Mouse (Mus musculus) neural tube, embryonic 14.5 days (tissue): ENCODE measurements around the gene Gpr149. TPM values are rescaled to one million over a fixed set of nuclear protein-coding genes. Genes with fewer than 3 reads are reported as not detected.
A peak's percentile ranks its signal among the peaks of the same experiment; 100 is the strongest.

Experiments used
- ATAC-seq: fragments of 200-750 bp; cut with Nextera tagmentation; 2 replicates; pipeline ENCODE4 v1.8.0; 2017; ENCODE audit warnings: low read depth, mild to moderate bottlenecking, moderate TSS enrichment, moderate library complexity
- H3K27ac ChIP-seq: fragments of 300-500 bp; sonication (generic); 2 replicates; pipeline ENCODE4 v1.5.1; 2014; ENCODE audit warnings: low read depth, mild to moderate bottlenecking, control low read depth, low read length, moderate library complexity, mixed read lengths
- H3K27me3 ChIP-seq: fragments of 300-500 bp; sonication (generic); 2 replicates; pipeline ENCODE4 v1.6.1; 2014; ENCODE audit warnings: low read length; ENCODE audit not compliant: control insufficient read depth, insufficient read depth
- H3K36me3 ChIP-seq: fragments of 300-500 bp; sonication (generic); 2 replicates; pipeline ENCODE4 v1.6.1; 2014; ENCODE audit warnings: low read length, mixed read lengths; ENCODE audit not compliant: control insufficient read depth, insufficient read depth
- H3K4me1 ChIP-seq: fragments of 300-500 bp; sonication (generic); 2 replicates; pipeline ENCODE4 v1.6.1; 2014; ENCODE audit warnings: low read length; ENCODE audit not compliant: control insufficient read depth, insufficient read depth
- H3K4me2 ChIP-seq: fragments of 300-500 bp; sonication (generic); 2 replicates; pipeline ENCODE4 v1.6.1; 2014; ENCODE audit warnings: mild to moderate bottlenecking, low read depth, low read length, control low read depth
- H3K4me3 ChIP-seq: fragments of 300-500 bp; sonication (generic); 2 replicates; pipeline ENCODE4 v1.5.1; 2014; ENCODE audit warnings: low read depth, low read length, control low read depth, mixed read lengths
- H3K9ac ChIP-seq: fragments of 300-500 bp; sonication (generic); replicated peaks from 2 replicates; pipeline ENCODE4 v1.6.1; 2014; ENCODE audit warnings: low read depth, mild to moderate bottlenecking, control low read depth, low read length, mixed read lengths
- H3K9me3 ChIP-seq: fragments of 300-500 bp; sonication (generic); 2 replicates; pipeline ENCODE4 v1.6.1; 2016; ENCODE audit warnings: low read length; ENCODE audit not compliant: control insufficient read depth
- WGBS: fragments of 180-500 bp; shearing (Covaris S2); extraction: QIAGEN DNeasy Blood & Tissue Kit; methylation state at CpG from one replicate; pipeline ENCODE4 v1.1.7; 2014; 5-methylcytosine and 5-hydroxymethylcytosine counted together
- polyA plus RNA-seq: library from polyadenylated mRNA; unstranded; fragments of >200 nt; fragmentation: Nextera tagmentation; extraction: Ambion mirVana; gene quantifications from 2 replicates; pipeline ENCODE4 v1.2.1, GENCODE M21; 2014

Gene Gpr149
- polyA plus RNA-seq, 1 experiment from 2014 or later: 8.4 TPM

DNA sequence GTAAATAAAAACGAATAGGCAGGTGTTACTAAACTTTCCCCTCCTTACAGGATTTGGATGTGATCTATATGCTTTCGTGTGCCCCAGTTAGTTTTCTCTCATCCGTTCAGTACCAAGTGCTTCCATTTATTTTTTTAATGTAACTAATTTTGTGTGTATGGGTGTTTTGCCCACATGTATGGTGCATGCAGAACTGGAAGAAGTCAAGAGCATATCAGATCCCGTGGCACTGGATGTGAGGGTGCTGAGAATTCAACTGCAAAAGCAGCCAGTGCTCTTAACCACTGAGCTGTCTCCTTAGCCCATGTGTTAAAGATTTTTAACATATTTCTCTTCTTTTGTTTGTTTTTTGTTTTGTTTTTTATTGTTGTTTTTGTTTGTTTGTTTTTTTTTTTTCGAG lies 77.3 kb downstream of the Gpr149 start:
- ATAC-seq: no peak
- Histone ChIP-seq H3K4me3 (no peak overlapping the region), H3K27ac (no peak overlapping the region), H3K27me3 (no peaks in the 10 kb centered on the region), H3K4me1 (no peaks in the 10 kb centered on the region), H3K4me2 (no peak overlapping the region), H3K9me3 (no peaks in the 10 kb centered on the region), H3K36me3 (no peaks in the 10 kb centered on the region), H3K9ac (no peak overlapping the region)
- WGBS: 79% methylated on average over 5 of the region's 5 CpGs

DNA sequence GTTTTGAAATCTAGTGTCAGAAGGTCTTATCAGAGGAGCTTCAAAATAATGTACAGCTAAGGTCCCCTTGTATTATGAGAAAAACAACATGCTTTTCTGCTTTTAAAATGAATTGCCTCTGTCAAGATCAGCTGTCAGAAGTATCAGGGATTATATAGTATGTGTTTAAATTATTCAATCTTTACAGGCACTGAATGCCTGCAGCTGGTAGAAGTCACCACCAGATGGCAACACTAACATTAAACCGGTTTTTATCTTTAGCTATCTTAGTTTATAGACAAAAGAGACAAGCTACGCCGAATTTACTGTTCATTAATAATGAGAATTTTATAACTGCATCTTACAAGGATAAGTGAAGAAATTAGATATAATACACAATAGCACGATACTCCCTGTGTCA lies 77.8 kb downstream of the Gpr149 start:
- Histone ChIP-seq H3K36me3 (no peaks in the 10 kb centered on the region), H3K27me3 (no peaks in the 10 kb centered on the region), H3K9ac (no peak overlapping the region), H3K4me1 (no peaks in the 10 kb centered on the region), H3K4me3 (no peak overlapping the region), H3K4me2 (no peak overlapping the region), H3K9me3 (no peaks in the 10 kb centered on the region), H3K27ac (no peak overlapping the region)
- 36% methylated on average over 4 of the region's 4 CpGs for WGBS
- no peak for ATAC-seq

DNA sequence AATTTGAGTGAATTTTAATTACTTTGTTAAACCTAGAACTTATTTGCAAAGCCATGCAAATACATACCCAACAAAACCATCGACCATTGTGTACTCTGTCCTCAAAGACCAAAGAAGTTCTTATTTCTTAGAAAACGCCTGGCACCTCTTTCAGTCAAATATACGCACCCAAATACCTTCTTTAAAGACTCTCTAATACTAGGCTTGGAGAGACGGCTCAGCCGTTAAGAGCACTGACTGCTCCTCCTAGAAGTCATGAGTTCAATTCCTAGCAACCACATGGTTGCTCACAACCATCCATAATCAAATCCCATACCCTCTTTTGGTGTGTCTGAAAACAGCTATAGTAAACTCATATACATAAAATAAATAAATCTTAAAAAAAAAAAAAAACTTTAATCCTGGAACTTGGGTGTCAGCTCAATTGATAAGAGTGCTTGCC lies 97.7 kb downstream of the Gpr149 start:
- no peaks in the 10 kb centered on the region for H3K27me3 ChIP-seq
- no peaks in the 10 kb centered on the region for H3K36me3 ChIP-seq
- peaks cover 16% of the 10 kb centered on the region for H3K4me1 ChIP-seq
- peak; percentile 12 for ATAC-seq
- H3K4me3 ChIP-seq: peak overlapping the region; percentile 97
- H3K4me2 ChIP-seq: peak overlapping the region; percentile 44
- 45% methylated on average over 5 of the region's 5 CpGs for WGBS
- H3K9me3 ChIP-seq: no peaks in the 10 kb centered on the region
- H3K9ac ChIP-seq: no peak overlapping the region
- H3K27ac ChIP-seq: no peak overlapping the region

DNA sequence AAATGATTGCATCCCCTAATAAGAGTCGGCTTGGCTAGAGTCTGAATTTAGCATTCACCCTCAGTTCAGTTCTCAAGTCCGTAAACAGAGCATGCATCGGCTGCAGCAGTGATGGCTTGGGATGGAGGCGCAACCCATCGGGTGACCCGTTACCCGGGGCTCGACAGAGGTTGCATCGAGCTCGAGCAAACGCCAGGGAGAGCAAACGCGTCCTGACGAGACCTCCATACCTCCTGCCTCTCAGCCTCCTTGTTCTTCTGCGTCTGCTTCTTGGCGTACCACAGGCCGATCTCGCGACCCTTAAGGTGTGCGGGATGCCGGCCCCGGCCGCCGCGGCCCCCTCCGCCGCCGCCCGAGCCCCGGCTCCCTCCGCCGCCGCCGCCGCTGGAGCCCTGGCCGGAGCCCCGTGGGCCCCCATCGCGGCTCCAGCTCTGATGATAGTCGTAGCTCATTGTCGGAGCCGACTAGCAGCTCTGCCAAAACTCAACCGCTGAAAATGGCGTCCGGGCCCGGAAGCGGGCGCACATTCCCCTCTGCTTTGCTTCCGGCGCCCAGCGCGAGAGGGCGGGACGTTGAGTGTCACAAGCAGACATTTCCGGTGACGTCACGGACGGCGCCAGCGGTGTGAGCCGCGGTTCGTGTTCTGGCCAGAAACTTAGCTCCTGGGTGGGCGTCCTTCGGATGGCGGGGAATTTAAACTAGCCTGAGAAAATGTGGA lies 98.3 kb downstream of the Gpr149 start, which contains the start of gene Dhx36:
Gene Dhx36, minus strand, starts transcription at position 517 of the 718 bp plus-strand sequence.
- no peaks in the 10 kb centered on the region for H3K36me3 ChIP-seq
- H3K27me3 ChIP-seq: no peaks in the 10 kb centered on the region
- peak; percentile 100 for ATAC-seq
- H3K4me3 ChIP-seq: peak within 1 kb of the TSS; percentile 97
- peaks cover 16% of the 10 kb centered on the region for H3K4me1 ChIP-seq
- no peaks in the 10 kb centered on the region for H3K9me3 ChIP-seq
- WGBS: under 1% methylated on average over 66 of the region's 66 CpGs
- H3K9ac ChIP-seq: peak within 1 kb of the TSS; percentile 95
- peak within 1 kb of the TSS; percentile 83 for H3K4me2 ChIP-seq
- peak within 1 kb of the TSS; percentile 98 for H3K27ac ChIP-seq

DNA sequence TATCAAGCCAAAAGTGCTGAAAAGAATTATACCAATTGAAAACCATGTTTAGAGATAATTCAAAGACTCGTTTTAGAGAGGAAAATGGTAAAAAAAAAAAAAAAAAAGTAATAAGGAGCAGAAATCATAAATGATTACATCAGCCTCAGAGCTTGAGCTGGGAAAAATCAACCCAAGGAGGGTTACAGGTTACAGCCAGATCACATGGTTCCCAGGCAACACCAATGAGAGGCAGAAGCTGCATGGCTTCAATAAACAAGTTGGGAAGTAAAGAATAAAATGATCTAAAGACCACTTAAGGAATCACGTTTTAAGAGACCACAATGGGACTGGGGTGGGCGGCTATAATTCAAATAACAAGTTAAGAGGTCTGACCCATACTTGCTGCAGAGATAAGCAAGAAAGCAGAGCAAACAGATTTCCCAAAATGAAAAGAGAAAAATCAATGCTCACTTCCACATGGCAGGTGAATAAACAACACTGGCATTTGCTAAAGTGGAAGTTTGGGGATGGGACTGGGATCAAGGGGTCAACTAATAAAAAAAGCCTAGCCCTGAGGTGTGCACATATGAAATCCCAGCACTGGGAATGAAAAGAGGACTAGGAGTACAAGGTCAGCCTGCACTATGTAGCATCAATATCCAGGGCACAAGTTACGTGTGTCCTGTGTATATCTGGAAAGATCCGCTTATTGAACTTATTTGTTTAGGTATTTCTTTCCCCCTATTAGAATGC lies 99.6 kb downstream of the Gpr149 start:
- Histone ChIP-seq H3K9me3 (no peaks in the 10 kb centered on the region), H3K4me3 (peak overlapping the region; percentile 97), H3K9ac (peak overlapping the region; percentile 95; the same call in 1 of the 2 replicates), H3K4me2 (peak overlapping the region; percentile 83), H3K27me3 (no peaks in the 10 kb centered on the region), H3K4me1 (peaks cover 16% of the 10 kb centered on the region), H3K27ac (no peak overlapping the region), H3K36me3 (peaks cover 9% of the 10 kb centered on the region)
- 76% methylated on average over 5 of the region's 5 CpGs for WGBS
- ATAC-seq: no peak

DNA sequence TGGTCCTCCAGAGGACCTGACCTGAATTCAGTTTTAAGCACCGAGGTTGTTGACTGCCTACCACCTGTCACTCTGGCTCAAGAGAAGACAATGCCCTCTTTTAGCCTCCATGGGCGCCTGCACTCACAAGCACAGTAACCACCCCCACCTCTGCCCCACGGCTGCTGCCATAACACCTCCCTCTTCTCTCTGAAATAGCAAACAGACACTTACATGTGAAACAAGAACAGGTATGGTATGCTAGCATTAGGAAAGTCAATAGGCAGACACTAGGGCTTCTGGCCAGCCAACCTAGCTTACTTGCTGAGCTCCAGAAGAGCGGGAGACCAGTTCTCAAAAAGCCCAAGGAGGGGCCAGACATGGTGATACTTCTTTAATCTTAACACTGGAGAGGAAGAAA lies 105.6 kb downstream of the Gpr149 start:
- no peak overlapping the region for H3K9ac ChIP-seq
- H3K4me1 ChIP-seq: no peaks in the 10 kb centered on the region
- H3K36me3 ChIP-seq: peaks cover 34% of the 10 kb centered on the region
- WGBS: 77% methylated on average over 4 of the region's 4 CpGs
- H3K4me3 ChIP-seq: no peak overlapping the region
- H3K4me2 ChIP-seq: no peak overlapping the region
- H3K9me3 ChIP-seq: no peaks in the 10 kb centered on the region
- H3K27ac ChIP-seq: no peak overlapping the region
- no peaks in the 10 kb centered on the region for H3K27me3 ChIP-seq
- ATAC-seq: no peak

DNA sequence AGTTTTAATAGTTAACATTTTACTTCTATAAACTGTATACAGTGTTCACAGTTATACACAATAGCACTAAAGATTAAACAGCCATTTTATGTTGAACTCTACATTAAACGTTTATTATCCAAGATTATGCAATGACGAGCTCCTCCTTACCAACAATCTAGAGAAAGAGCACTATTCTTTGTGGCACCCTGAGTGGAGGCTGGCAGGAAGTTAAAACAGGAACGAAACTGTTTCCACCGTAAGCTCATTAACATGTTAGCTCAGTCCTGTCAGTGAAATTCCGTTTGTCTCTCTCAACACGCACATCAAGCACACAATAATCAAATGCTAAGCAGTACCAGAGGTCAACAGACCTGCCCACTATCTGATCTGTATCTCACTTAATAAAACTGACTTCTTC lies 112.4 kb downstream of the Gpr149 start:
- H3K36me3 ChIP-seq: peaks cover 40% of the 10 kb centered on the region
- H3K27me3 ChIP-seq: no peaks in the 10 kb centered on the region
- H3K4me2 ChIP-seq: no peak overlapping the region
- no peaks in the 10 kb centered on the region for H3K4me1 ChIP-seq
- 89% methylated on average over 6 of the region's 6 CpGs for WGBS
- no peak for ATAC-seq
- no peaks in the 10 kb centered on the region for H3K9me3 ChIP-seq
- H3K4me3 ChIP-seq: no peak overlapping the region
- H3K9ac ChIP-seq: no peak overlapping the region
- no peak overlapping the region for H3K27ac ChIP-seq

DNA sequence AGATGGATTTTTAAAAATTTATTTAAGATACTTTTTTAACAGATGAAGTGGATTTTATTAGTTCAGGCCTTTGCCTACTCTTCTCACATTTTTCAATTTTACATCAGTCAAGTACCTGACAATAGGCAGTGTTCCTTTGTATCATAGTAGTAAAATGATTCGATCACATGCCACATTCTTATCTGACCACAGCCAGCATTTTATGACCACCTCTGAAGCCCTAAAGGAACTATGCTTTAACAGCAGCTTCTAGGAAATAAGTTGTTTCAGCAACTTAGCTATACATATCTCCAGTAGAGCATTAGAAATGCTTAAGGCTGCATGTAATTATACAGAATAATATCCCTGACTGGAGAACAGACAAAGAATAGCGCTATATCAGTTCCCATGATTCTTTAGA lies 120.6 kb downstream of the Gpr149 start:
- 94% methylated on average over 2 of the region's 2 CpGs for WGBS

More for the DNA sequence above, 120.6 kb downstream of the Gpr149 start:
- Histone ChIP-seq H3K9me3 (no peaks in the 10 kb centered on the region), H3K4me3 (no peak overlapping the region), H3K9ac (no peak overlapping the region), H3K27me3 (no peaks in the 10 kb centered on the region), H3K27ac (no peak overlapping the region), H3K36me3 (peaks cover 30% of the 10 kb centered on the region), H3K4me1 (no peaks in the 10 kb centered on the region), H3K4me2 (no peak overlapping the region)
- ATAC-seq: no peak
